Mouse (Mus musculus) lung, postnatal 0 days (tissue): ENCODE measurements at regions not wholly inside any gene's neighbourhood (a gene's known extent, or its start where the extent isn't known, plus 50 kb on each side); places are given as distances from the start of the nearest gene placed in this dataset.
A peak's percentile ranks its signal among the peaks of the same experiment; 100 is the strongest.

ENCODE experiments used
- ATAC-seq: fragments of 200-750 bp; cut with Nextera tagmentation; 2 replicates; pipeline ENCODE4 v1.8.0; 2017; ENCODE audit warnings: moderate library complexity
- DNase-seq: peaks from one replicate; pipeline ENCODE4 v3.0.0-alpha.2; 2016; ENCODE audit warnings: low spot score
- H3K27ac ChIP-seq: fragments of 300-500 bp; sonication (generic); 2 replicates; pipeline ENCODE4 v1.5.1; 2014; ENCODE audit warnings: antibody characterized with exemption, mild to moderate bottlenecking, low read length, mixed read lengths
- H3K27me3 ChIP-seq: fragments of 300-500 bp; sonication (generic); replicated peaks from 2 replicates; pipeline ENCODE4 v1.6.1; 2014; ENCODE audit warnings: low read length, mixed read lengths; ENCODE audit not compliant: insufficient read depth
- H3K36me3 ChIP-seq: fragments of 300-500 bp; sonication (generic); 2 replicates; pipeline ENCODE4 v1.6.1; 2014; ENCODE audit warnings: low read length, mixed read lengths; ENCODE audit not compliant: insufficient read depth
- H3K4me1 ChIP-seq: fragments of 300-500 bp; sonication (generic); 2 replicates; pipeline ENCODE4 v1.6.1; 2014; ENCODE audit warnings: antibody characterized with exemption, low read depth, low read length, mixed read lengths; ENCODE audit not compliant: insufficient read depth
- H3K4me2 ChIP-seq: fragments of 300-500 bp; sonication (generic); replicated peaks from 2 replicates; pipeline ENCODE4 v1.6.1; 2014; ENCODE audit warnings: low read depth, mild to moderate bottlenecking, low read length, moderate library complexity, mixed read lengths
- H3K4me3 ChIP-seq: fragments of 300-500 bp; sonication (generic); 2 replicates; pipeline ENCODE4 v1.5.1; 2014; ENCODE audit warnings: low read depth, low read length
- H3K9ac ChIP-seq: fragments of 300-500 bp; sonication (generic); replicated peaks from 2 replicates; pipeline ENCODE4 v1.6.1; 2014; ENCODE audit warnings: low read depth, mild to moderate bottlenecking
- H3K9me3 ChIP-seq: fragments of 300-500 bp; sonication (generic); 2 replicates; pipeline ENCODE4 v1.6.1; 2016; ENCODE audit warnings: low read length, mixed read lengths
- CTCF ChIP-seq: IDR thresholded peaks from 2 replicates; pipeline ENCODE4 v1.5.1; 2016; ENCODE audit warnings: antibody characterized with exemption, mild to moderate bottlenecking
- EP300 ChIP-seq: IDR thresholded peaks from 2 replicates; pipeline ENCODE4 v1.6.1; 2016; ENCODE audit warnings: antibody characterized with exemption, mild to moderate bottlenecking, control low read depth
- WGBS: fragments of 180-500 bp; shearing (Covaris S2); extraction: QIAGEN DNeasy Blood & Tissue Kit; methylation state at CpG from one replicate; pipeline ENCODE4 v1.1.7; 2014; 5-methylcytosine and 5-hydroxymethylcytosine counted together

- Histone ChIP-seq H3K4me1 (no peaks in the 10 kb centered on the region), H3K36me3 (no peaks in the 10 kb centered on the region), H3K9ac (no peak overlapping the region), H3K27me3 (no peaks in the 10 kb centered on the region), H3K4me2 (no peak overlapping the region), H3K4me3 (no peak overlapping the region), H3K9me3 (no peaks in the 10 kb centered on the region), H3K27ac (no peak overlapping the region)
- DNase-seq: no peak
- no peak for ATAC-seq
- WGBS: 51% methylated on average over 1 of the region's 1 CpGs
- no peak for TF ChIP-seq EP300
- no peak for TF ChIP-seq CTCF
Measured at GRCm38 (mm10) chr10:16473952-16474521, 1249.0 kb upstream of the Cited2 start.

GRCm38 (mm10) chr10:16498580-16498979 is 1224.4 kb upstream of the Cited2 start:
- H3K27ac ChIP-seq: no peak overlapping the region
- ATAC-seq: no peak
- no peaks in the 10 kb centered on the region for H3K27me3 ChIP-seq
- no peaks in the 10 kb centered on the region for H3K4me1 ChIP-seq
- H3K36me3 ChIP-seq: no peaks in the 10 kb centered on the region
- no peak overlapping the region for H3K4me3 ChIP-seq
- H3K4me2 ChIP-seq: no peak overlapping the region
- no peaks in the 10 kb centered on the region for H3K9me3 ChIP-seq
- 77% methylated on average over 1 of the region's 1 CpGs for WGBS
- no peak for TF ChIP-seq CTCF
- TF ChIP-seq EP300: no peak
- no peak for DNase-seq
- H3K9ac ChIP-seq: no peak overlapping the region

GRCm38 (mm10) chr10:16507681-16508080 is 1215.3 kb upstream of the Cited2 start:
- 41% methylated on average over 2 of the region's 2 CpGs for WGBS
- Histone ChIP-seq H3K9ac (no peak overlapping the region), H3K4me1 (no peaks in the 10 kb centered on the region), H3K27me3 (no peaks in the 10 kb centered on the region), H3K4me2 (no peak overlapping the region), H3K4me3 (no peak overlapping the region), H3K36me3 (no peaks in the 10 kb centered on the region), H3K9me3 (no peaks in the 10 kb centered on the region), H3K27ac (no peak overlapping the region)
- TF ChIP-seq CTCF: no peak
- no peak for TF ChIP-seq EP300
- peak; percentile 18 for DNase-seq
- no peak for ATAC-seq

- Histone ChIP-seq H3K27ac (no peak overlapping the region), H3K36me3 (no peaks in the 10 kb centered on the region), H3K9me3 (no peaks in the 10 kb centered on the region), H3K4me3 (no peak overlapping the region), H3K4me2 (no peak overlapping the region), H3K9ac (no peak overlapping the region), H3K4me1 (no peaks in the 10 kb centered on the region), H3K27me3 (no peaks in the 10 kb centered on the region)
- DNase-seq (no peak), ATAC-seq (no peak)
- 57% methylated on average over 6 of the region's 6 CpGs for WGBS
- TF ChIP-seq CTCF: no peak
- TF ChIP-seq EP300: no peak
Measured at GRCm38 (mm10) chr10:16508161-16508560, 1214.9 kb upstream of the Cited2 start.

GRCm38 (mm10) chr10:16514656-16515055 is 1208.4 kb upstream of the Cited2 start:
- Histone ChIP-seq H3K4me1 (no peaks in the 10 kb centered on the region), H3K27me3 (no peaks in the 10 kb centered on the region), H3K36me3 (no peaks in the 10 kb centered on the region), H3K4me2 (no peak overlapping the region), H3K9me3 (no peaks in the 10 kb centered on the region), H3K9ac (no peak overlapping the region), H3K27ac (no peak overlapping the region), H3K4me3 (no peak overlapping the region)
- no peak for DNase-seq
- no peak for ATAC-seq
- TF ChIP-seq CTCF: no peak
- TF ChIP-seq EP300: no peak
- WGBS: 66% methylated on average over 2 of the region's 2 CpGs

GRCm38 (mm10) chr10:16521895-16522294 is 1201.1 kb upstream of the Cited2 start:
- Histone ChIP-seq H3K4me3 (no peak overlapping the region), H3K4me2 (no peak overlapping the region), H3K27ac (no peak overlapping the region), H3K4me1 (no peaks in the 10 kb centered on the region), H3K9me3 (no peaks in the 10 kb centered on the region), H3K9ac (no peak overlapping the region), H3K27me3 (no peaks in the 10 kb centered on the region), H3K36me3 (no peaks in the 10 kb centered on the region)
- no peak for TF ChIP-seq CTCF
- TF ChIP-seq EP300: no peak
- no peak for DNase-seq
- ATAC-seq: no peak

- no peak overlapping the region for H3K27ac ChIP-seq
- ATAC-seq (no peak), DNase-seq (no peak)
- no peak overlapping the region for H3K9ac ChIP-seq
- 81% methylated on average over 1 of the region's 1 CpGs for WGBS
- TF ChIP-seq CTCF (no peak), EP300 (no peak)
- H3K4me2 ChIP-seq: no peak overlapping the region
- no peaks in the 10 kb centered on the region for H3K9me3 ChIP-seq
- no peaks in the 10 kb centered on the region for H3K4me1 ChIP-seq
- H3K36me3 ChIP-seq: no peaks in the 10 kb centered on the region
- H3K27me3 ChIP-seq: no peaks in the 10 kb centered on the region
- H3K4me3 ChIP-seq: no peak overlapping the region
Measured at GRCm38 (mm10) chr10:16524101-16524500, 1198.9 kb upstream of the Cited2 start.
